Mouse (Mus musculus): ENCODE results near the gene Orc6. TPM values are rescaled to one million over a fixed set of nuclear protein-coding genes. Genes with fewer than 3 reads are reported as not detected.

Gene Orc6
- total RNA-seq (2021), result 1 to 10 TPM; 7.0 to 7.9 TPM

GRCm38 (mm10) chr8:85299434-85300077 lies at the start of gene Orc6, which contains the start of gene Vps35:
TSS of gene Orc6 (plus strand) at chr8:85299632.
TSS of gene Vps35 (minus strand) at chr8:85299802.
- peak; percentile 93 for DNase-seq (ENCODE audit: low spot score)
- intact Hi-C loops (cut with DNase I), result loop anchor here (10.0 kb wide), 2 partner anchors 225 to 255 kb away; partner anchors contain the start of genes Dhps and Dnaja2

- intact Hi-C loops (cut with DNase I), result no loop called here
- DNase-seq (ENCODE audit: low spot score), result no peak
These were observed 12.6 kb upstream of the Orc6 start for GRCm38 (mm10) chr8:85286846-85287245.

GRCm38 (mm10) chr8:85298600-85299433 lies 615 bp upstream of the Orc6 start:
- no peak for DNase-seq (ENCODE audit: low spot score)
- intact Hi-C loops (cut with DNase I), result loop anchor here (10.0 kb wide), 1 partner anchor 224 kb away; the partner anchor contains the start of gene Dhps

- intact Hi-C loops (cut with DNase I), result loop anchor here (10.0 kb wide), 1 partner anchor 253 kb away; the partner anchor contains the start of gene Dnaja2
- no peak for DNase-seq (ENCODE audit: low spot score)
These were observed 2.5 kb downstream of the Orc6 start for GRCm38 (mm10) chr8:85301941-85302340.

GRCm38 (mm10) chr8:85302931-85303330 lies 3.5 kb downstream of the Orc6 start:
- no peak for DNase-seq (ENCODE audit: low spot score)
- intact Hi-C loops (cut with DNase I), result loop anchor here (10.0 kb wide), 1 partner anchor 252 kb away; the partner anchor contains the start of gene Dnaja2

GRCm38 (mm10) chr8:85303531-85303930 lies 4.1 kb downstream of the Orc6 start:
- intact Hi-C loops (cut with DNase I), result loop anchor here (10.0 kb wide), 1 partner anchor 251 kb away; the partner anchor contains the start of gene Dnaja2
- DNase-seq (ENCODE audit: low spot score), result no peak

- no peak for DNase-seq (ENCODE audit: low spot score)
- intact Hi-C loops (cut with DNase I), result loop anchor here (10.0 kb wide), 1 partner anchor 246 kb away; the partner anchor contains the start of gene Dnaja2
These were observed 9.1 kb downstream of the Orc6 start for GRCm38 (mm10) chr8:85308564-85308963.

- intact Hi-C loops (cut with DNase I), result loop anchor here (5.0 kb wide), 1 partner anchor 101 kb away; no protein-coding TSS in a partner anchor
- DNase-seq (ENCODE audit: low spot score), result no peak
These were observed 12.3 kb downstream of the Orc6 start for GRCm38 (mm10) chr8:85311743-85312142.

GRCm38 (mm10) chr8:85313036-85313435 lies 13.6 kb downstream of the Orc6 start:
- intact Hi-C loops (cut with DNase I), result loop anchor here (5.0 kb wide), 1 partner anchor 99 kb away; no protein-coding TSS in a partner anchor

GRCm38 (mm10) chr8:85318534-85318933 lies 19.1 kb downstream of the Orc6 start:
- intact Hi-C loops (cut with DNase I), result loop anchor here (5.0 kb wide), 1 partner anchor 79 kb away; no protein-coding TSS in a partner anchor
- DNase-seq (ENCODE audit: low spot score), result no peak

More at GRCm38 (mm10) chr8:85313036-85313435, 13.6 kb downstream of the Orc6 start:
- no peak for DNase-seq (ENCODE audit: low spot score)

GRCm38 (mm10) chr8:85321981-85322380 lies 22.5 kb downstream of the Orc6 start:
- DNase-seq (ENCODE audit: low spot score), result no peak
- intact Hi-C loops (cut with DNase I), result no loop called here

GRCm38 (mm10) chr8:85323084-85323483 lies 23.7 kb downstream of the Orc6 start:
- no peak for DNase-seq (ENCODE audit: low spot score)
- intact Hi-C loops (cut with DNase I), result no loop called here

GRCm38 (mm10) chr8:85327036-85327435 lies 27.6 kb downstream of the Orc6 start:
- intact Hi-C loops (cut with DNase I), result no loop called here
- DNase-seq (ENCODE audit: low spot score), result no peak

GRCm38 (mm10) chr8:85329506-85329905 lies 30.1 kb downstream of the Orc6 start:
- peak; percentile 13 for DNase-seq (ENCODE audit: low spot score)
- intact Hi-C loops (cut with DNase I), result no loop called here

GRCm38 (mm10) chr8:85335105-85335504 lies 35.7 kb downstream of the Orc6 start:
- DNase-seq (ENCODE audit: low spot score), result no peak
- intact Hi-C loops (cut with DNase I), result no loop called here

GRCm38 (mm10) chr8:85336211-85336933 lies 36.9 kb downstream of the Orc6 start:
- DNase-seq (ENCODE audit: low spot score), result no peak
- intact Hi-C loops (cut with DNase I), result no loop called here

GRCm38 (mm10) chr8:85337681-85338080 lies 38.2 kb downstream of the Orc6 start:
- intact Hi-C loops (cut with DNase I), result no loop called here
- DNase-seq (ENCODE audit: low spot score), result no peak

- intact Hi-C loops (cut with DNase I), result no loop called here
- DNase-seq (ENCODE audit: low spot score), result no peak
These were observed 40.6 kb downstream of the Orc6 start for GRCm38 (mm10) chr8:85339871-85340573.

- intact Hi-C loops (cut with DNase I), result no loop called here
These were observed 53.9 kb downstream of the Orc6 start for GRCm38 (mm10) chr8:85353287-85353686.

More at GRCm38 (mm10) chr8:85353287-85353686, 53.9 kb downstream of the Orc6 start:
- DNase-seq (ENCODE audit: low spot score), result no peak
